Mouse (Mus musculus) ES-E14 (cell line): ENCODE measurements around the gene Slc44a1. TPM values are rescaled to one million over a fixed set of nuclear protein-coding genes. Genes with fewer than 3 reads are reported as not detected.

Experiments
- DNase-seq: peaks from one replicate; pipeline ENCODE4 v3.0.0-alpha.2; 2013; ENCODE audit warnings: low read depth, low spot score
- H3K27ac ChIP-seq: 2 replicates; pipeline ENCODE4 v1.5.1; 2012; ENCODE audit warnings: low read depth, mild to moderate bottlenecking, low read length, moderate library complexity, mixed read lengths; ENCODE audit not compliant: poor library complexity, insufficient read depth, severe bottlenecking
- H3K36me3 ChIP-seq: 2 replicates; pipeline ENCODE4 v1.6.1; 2012; ENCODE audit warnings: mild to moderate bottlenecking, low read length, moderate library complexity, mixed read lengths; ENCODE audit not compliant: control insufficient read depth, poor library complexity, insufficient read depth, severe bottlenecking
- H3K4me1 ChIP-seq, 2 experiments: fragments of 150-350 bp in 1 of 2; sonication (generic) in 1 of 2; 2 replicates each; pipeline ENCODE4 v1.6.1; 2012; ENCODE audit warnings: low read length in 2 of 2, mild to moderate bottlenecking in 1 of 2, mixed read lengths in 1 of 2; ENCODE audit not compliant: control insufficient read depth in 2 of 2, insufficient read depth in 2 of 2, poor library complexity in 1 of 2
- H3K4me3 ChIP-seq, 2 experiments: fragments of 150-350 bp in 1 of 2; sonication (generic) in 1 of 2; 2 replicates each; pipeline ENCODE4 v1.5.1; 2012; ENCODE audit warnings: low read length in 2 of 2, low read depth in 1 of 2, mild to moderate bottlenecking in 1 of 2, mixed read lengths in 1 of 2; ENCODE audit not compliant: insufficient read depth in 1 of 2, poor library complexity in 1 of 2, severe bottlenecking in 1 of 2
- H3K9ac ChIP-seq: 2 replicates; pipeline ENCODE4 v1.6.1; 2012; ENCODE audit warnings: low read depth, mild to moderate bottlenecking, low read length, mixed read lengths; ENCODE audit not compliant: poor library complexity, insufficient read depth, severe bottlenecking
- H3K9me3 ChIP-seq: fragments of 150-350 bp; sonication (generic); 2 replicates; pipeline ENCODE4 v1.6.1; 2012; ENCODE audit warnings: low read depth, mild to moderate bottlenecking, low read length; ENCODE audit not compliant: control insufficient read depth, insufficient read depth
- CHD2 ChIP-seq: IDR thresholded peaks from 2 replicates; pipeline ENCODE4 v1.6.1; 2014; ENCODE audit warnings: mild to moderate bottlenecking, low read depth, low read length, inconsistent platforms
- HCFC1 ChIP-seq: IDR thresholded peaks from 2 replicates; pipeline ENCODE4 v1.6.1; 2012; ENCODE audit warnings: low read length, inconsistent platforms, borderline replicate concordance; ENCODE audit not compliant: insufficient read depth
- MAFK ChIP-seq: IDR thresholded peaks from 2 replicates; pipeline ENCODE4 v1.6.1; 2014; ENCODE audit warnings: mild to moderate bottlenecking, low read depth, low read length, inconsistent platforms; ENCODE audit not compliant: insufficient read depth
- ZC3H11A ChIP-seq: IDR thresholded peaks from 2 replicates; pipeline ENCODE4 v1.6.1; 2012; ENCODE audit warnings: low read depth, mild to moderate bottlenecking, inconsistent platforms, low read length, borderline replicate concordance
- ZNF384 ChIP-seq: IDR thresholded peaks from 2 replicates; pipeline ENCODE4 v1.6.1; 2012; ENCODE audit warnings: low read depth, low read length, inconsistent platforms
- in situ Hi-C, 2 experiments: fragments of 600-800 bp; cut with MboI; formaldehyde crosslinking; loops; one replicate each; pipeline ENCODE4 v1.15.1; 2025; ENCODE audit warnings: low sequenced_read_pairs in 2 of 2, inconsistent platforms in 1 of 2; ENCODE audit not compliant: unreplicated experiment in 2 of 2
- total RNA-seq: library from RNA; depleted of rRNA; stranded (reverse); fragments of 300-350 nt; gene quantifications from 2 replicates; pipeline ENCODE4 v1.2.3, GENCODE M21; 2012

The Slc44a1 gene
- total RNA-seq, 1 experiment: 48.0 TPM

DNA sequence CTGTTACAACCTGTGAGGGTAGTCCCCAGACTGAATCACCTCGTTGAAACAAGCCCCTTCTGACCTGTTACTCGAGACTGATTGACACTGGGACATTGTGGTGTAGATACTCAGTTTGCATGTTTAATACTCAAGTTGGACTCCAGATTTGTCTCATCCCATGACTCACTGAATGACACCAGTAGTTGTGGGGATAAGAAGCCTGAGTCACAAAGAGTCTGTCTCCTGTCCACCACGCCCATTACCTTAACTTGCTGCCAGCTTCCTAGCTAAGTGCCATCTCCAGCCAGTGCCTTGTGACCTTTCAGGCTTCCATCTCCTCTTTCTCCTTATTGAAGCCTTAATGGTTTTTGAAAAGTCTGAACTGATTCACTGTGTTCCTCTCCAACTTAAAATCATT is 6.0 kb downstream of the Slc44a1 start:
- no peaks in the 10 kb centered on the region for H3K9me3 ChIP-seq
- in situ Hi-C loops: no loop called here
- TF ChIP-seq ZC3H11A: no peak
- TF ChIP-seq MAFK: no peak
- TF ChIP-seq ZNF384: no peak
- no peak for TF ChIP-seq CHD2
- TF ChIP-seq HCFC1: no peak
- DNase-seq: no peak
- no peak overlapping the region for H3K4me3 ChIP-seq
- peaks cover 0 to 15% of the 10 kb centered on the region in 2 experiments; a peak in 2 of 4 replicates for H3K4me1 ChIP-seq
- H3K36me3 ChIP-seq: no peaks in the 10 kb centered on the region; the same call in 1 of the 2 replicates
- no peak overlapping the region for H3K27ac ChIP-seq
- H3K9ac ChIP-seq: no peak overlapping the region

DNA sequence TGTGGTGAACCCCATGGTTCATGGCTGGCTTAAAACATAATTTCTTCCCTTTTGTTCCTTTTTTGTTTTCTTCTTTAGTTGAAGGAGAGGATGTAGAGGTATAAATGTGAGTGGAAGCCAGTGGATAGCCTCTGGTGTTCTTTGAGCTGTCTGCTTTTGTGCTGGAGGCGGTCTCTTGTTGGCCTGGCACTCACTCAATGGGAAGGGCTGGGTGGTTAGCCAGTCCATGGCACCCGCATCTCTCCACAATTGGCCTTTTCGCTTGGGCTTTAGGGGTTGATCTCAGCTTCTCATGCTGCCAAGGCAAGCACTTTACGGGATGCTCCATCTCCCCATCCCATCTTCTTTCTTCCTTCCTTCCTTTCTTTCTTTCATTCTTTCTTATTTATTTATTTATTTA is 7.6 kb downstream of the Slc44a1 start:
- no peak for DNase-seq
- H3K9ac ChIP-seq: no peak overlapping the region
- no peak overlapping the region for H3K4me3 ChIP-seq
- TF ChIP-seq ZC3H11A (no peak), CHD2 (no peak), ZNF384 (no peak), MAFK (no peak), HCFC1 (no peak)
- H3K36me3 ChIP-seq: no peaks in the 10 kb centered on the region; the same call in 1 of the 2 replicates
- no peak overlapping the region for H3K27ac ChIP-seq
- in situ Hi-C loops: no loop called here
- H3K9me3 ChIP-seq: no peaks in the 10 kb centered on the region
- H3K4me1 ChIP-seq: peaks cover 1 to 23% of the 10 kb centered on the region in 2 experiments; a peak in 2 of 4 replicates

DNA sequence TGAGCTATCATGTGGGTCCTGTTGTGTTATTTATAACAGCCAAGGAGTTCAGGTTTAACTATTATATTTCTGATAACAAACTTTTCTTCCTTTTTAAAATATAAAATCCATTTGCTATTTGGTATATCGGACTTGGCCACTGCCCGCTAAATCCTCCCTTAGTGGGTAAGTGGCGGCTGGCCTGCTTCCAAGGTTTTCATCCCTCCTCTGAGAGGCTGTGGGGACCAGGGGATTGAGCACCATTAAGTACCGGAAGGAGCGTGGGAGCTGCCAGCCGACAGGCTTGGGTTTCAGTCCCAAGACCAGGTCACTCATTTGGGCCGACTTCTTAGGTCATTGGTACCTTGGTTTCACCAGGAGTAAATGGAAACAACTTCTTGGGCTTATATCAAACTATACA is 10.5 kb downstream of the Slc44a1 start:
- H3K4me1 ChIP-seq: peaks cover 1 to 25% of the 10 kb centered on the region in 2 experiments; a peak in 3 of 4 replicates
- no peak overlapping the region for H3K27ac ChIP-seq
- no peak for DNase-seq
- no peak overlapping the region for H3K9ac ChIP-seq
- TF ChIP-seq ZNF384 (no peak), HCFC1 (no peak), MAFK (no peak), CHD2 (no peak)
- H3K9me3 ChIP-seq: no peaks in the 10 kb centered on the region
- no peaks in the 10 kb centered on the region; the same call in 1 of the 2 replicates for H3K36me3 ChIP-seq
- no peak overlapping the region for H3K4me3 ChIP-seq
- in situ Hi-C loops: no loop called here

DNA sequence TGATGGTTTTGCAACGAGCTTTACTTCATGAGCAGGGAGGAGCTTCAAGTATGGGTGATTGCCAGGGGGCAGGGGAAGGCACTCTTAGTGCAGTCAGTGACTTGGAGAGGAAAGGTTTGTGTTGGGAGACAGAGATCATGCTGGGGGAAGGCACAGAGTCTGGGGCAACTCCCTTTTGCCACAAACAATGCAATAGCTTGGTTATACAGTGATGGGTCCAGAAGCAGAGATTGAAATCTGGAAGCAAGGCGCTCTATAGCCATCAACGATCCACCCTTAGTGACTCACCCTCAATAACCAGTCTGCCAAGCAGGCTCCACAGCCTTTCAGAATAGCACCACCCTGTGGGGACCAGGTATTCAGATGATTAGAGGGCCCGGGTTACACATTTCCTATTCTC is 11.7 kb downstream of the Slc44a1 start:
- Histone ChIP-seq H3K27ac (no peak overlapping the region), H3K36me3 (no peaks in the 10 kb centered on the region; the same call in 1 of the 2 replicates), H3K4me1 (peaks cover 1 to 24% of the 10 kb centered on the region in 2 experiments; a peak in 3 of 4 replicates), H3K9ac (no peak overlapping the region), H3K9me3 (no peaks in the 10 kb centered on the region), H3K4me3 (no peak overlapping the region)
- no peak for TF ChIP-seq CHD2
- TF ChIP-seq MAFK: no peak
- TF ChIP-seq HCFC1: no peak
- TF ChIP-seq ZNF384: no peak
- no peak for TF ChIP-seq ZC3H11A
- in situ Hi-C loops: no loop called here
- DNase-seq: no peak

DNA sequence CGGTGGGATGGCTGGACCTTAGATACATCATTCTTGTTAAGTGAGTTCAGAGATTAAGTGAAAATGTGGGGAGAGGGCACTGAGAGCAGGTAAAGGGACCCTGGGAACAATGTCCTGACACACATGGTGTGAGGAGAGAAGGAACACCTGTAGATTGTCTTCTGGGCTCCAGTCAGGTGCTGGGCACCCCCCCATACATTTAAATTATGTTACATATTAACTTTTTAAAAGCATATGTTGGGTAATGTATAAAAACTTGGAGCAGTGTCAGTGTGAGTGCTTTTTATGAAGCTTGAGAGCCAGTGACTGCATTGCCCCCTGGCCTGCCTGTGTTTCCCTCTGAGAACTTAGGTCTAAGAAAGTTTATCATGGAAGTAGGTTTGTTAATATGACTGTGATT is 12.2 kb downstream of the Slc44a1 start:
- Histone ChIP-seq H3K4me3 (no peak overlapping the region), H3K27ac (no peak overlapping the region), H3K9me3 (no peaks in the 10 kb centered on the region), H3K4me1 (peaks cover 1 to 24% of the 10 kb centered on the region in 2 experiments; a peak in 3 of 4 replicates), H3K36me3 (no peaks in the 10 kb centered on the region; the same call in 1 of the 2 replicates), H3K9ac (no peak overlapping the region)
- DNase-seq: no peak
- in situ Hi-C loops: no loop called here
- TF ChIP-seq ZC3H11A (no peak), CHD2 (no peak), HCFC1 (no peak), MAFK (no peak), ZNF384 (no peak)
